Mouse (Mus musculus) spleen, adult 2 months (tissue): ENCODE data around the gene Als2cl. TPM values are rescaled to one million over a fixed set of nuclear protein-coding genes. Genes with fewer than 3 reads are reported as not detected.

ENCODE experiments used
- DNase-seq, 2 experiments: peaks; one replicate each; pipeline versions ENCODE4 v3.0.0 to v3.0.0-alpha.2; 2012 to 2021; ENCODE audit warnings: low spot score in 2 of 2, low read depth in 1 of 2
- H3K27ac ChIP-seq: fragments of 200-500 bp; 2 replicates; pipeline ENCODE4 v1.5.1; 2012; ENCODE audit warnings: low read length, inconsistent platforms; ENCODE audit not compliant: insufficient read depth
- H3K27me3 ChIP-seq: fragments of 200-500 bp; 2 replicates; pipeline ENCODE4 v1.6.1; 2012; ENCODE audit warnings: mild to moderate bottlenecking, moderate library complexity, low read length, inconsistent platforms; ENCODE audit not compliant: control insufficient read depth, insufficient read depth
- H3K36me3 ChIP-seq: fragments of 200-500 bp; 2 replicates; pipeline ENCODE4 v1.6.1; 2012; ENCODE audit warnings: mild to moderate bottlenecking, low read length, inconsistent platforms; ENCODE audit not compliant: control insufficient read depth, insufficient read depth
- H3K4me1 ChIP-seq: fragments of 200-500 bp; 2 replicates; pipeline ENCODE4 v1.6.1; 2011; ENCODE audit warnings: inconsistent platforms; ENCODE audit not compliant: control insufficient read depth, insufficient read depth, insufficient read length
- H3K4me3 ChIP-seq: fragments of 200-500 bp; 2 replicates; pipeline ENCODE4 v1.5.1; 2011; ENCODE audit warnings: mild to moderate bottlenecking, inconsistent platforms; ENCODE audit not compliant: insufficient read depth, insufficient read length; ENCODE audit errors: extremely low read depth
- CTCF ChIP-seq: fragments of 200-500 bp; IDR thresholded peaks from 2 replicates; pipeline ENCODE4 v1.5.1; 2011; ENCODE audit warnings: mild to moderate bottlenecking, inconsistent platforms; ENCODE audit not compliant: insufficient read depth, insufficient read length, insufficient replicate concordance; ENCODE audit errors: extremely low read depth
- POLR2A ChIP-seq: fragments of 200-500 bp; IDR thresholded peaks from 2 replicates; pipeline ENCODE4 v1.6.1; 2011; ENCODE audit warnings: low read depth, low read length, inconsistent platforms
- WGBS: fragments of 180-500 bp; shearing (Covaris S2); methylation state at CpG from one replicate; pipeline ENCODE4 v1.1.7; 2018; 5-methylcytosine and 5-hydroxymethylcytosine counted together
- polyA plus RNA-seq: library from polyadenylated mRNA; depleted of rRNA; stranded (reverse); fragments of >200 nt; gene quantifications from 2 replicates; pipeline ENCODE4 v1.2.3, GENCODE M21; 2012

The Als2cl gene
- polyA plus RNA-seq, 1 experiment = 64.3 TPM

GRCm38 (mm10) chr9:110935941-110936340 is 56.3 kb downstream of the Als2cl start:
- WGBS = 89% methylated on average over 7 of the region's 7 CpGs

GRCm38 (mm10) chr9:110937506-110938490 is 58.1 kb downstream of the Als2cl start:
- no peak for TF ChIP-seq POLR2A
- TF ChIP-seq CTCF = no peak
- no peaks in the 10 kb centered on the region for H3K27me3 ChIP-seq
- no peak overlapping the region for H3K4me3 ChIP-seq
- H3K36me3 ChIP-seq = no peaks in the 10 kb centered on the region
- no peak overlapping the region for H3K27ac ChIP-seq
- DNase-seq = no peak
- 77% methylated on average over 12 of the region's 12 CpGs for WGBS
- no peaks in the 10 kb centered on the region for H3K4me1 ChIP-seq

More at GRCm38 (mm10) chr9:110935941-110936340, 56.3 kb downstream of the Als2cl start:
- no peak for DNase-seq
- TF ChIP-seq POLR2A (no peak), CTCF (no peak)
- H3K4me3 ChIP-seq = no peak overlapping the region
- H3K4me1 ChIP-seq = no peaks in the 10 kb centered on the region
- no peak overlapping the region for H3K27ac ChIP-seq
- no peaks in the 10 kb centered on the region for H3K27me3 ChIP-seq
- H3K36me3 ChIP-seq = no peaks in the 10 kb centered on the region

- no peaks in the 10 kb centered on the region for H3K36me3 ChIP-seq
- no peaks in the 10 kb centered on the region for H3K27me3 ChIP-seq
- 57% methylated on average over 13 of the region's 13 CpGs for WGBS
- TF ChIP-seq POLR2A (no peak), CTCF (no peak)
- no peaks in the 10 kb centered on the region; the same call in 1 of the 2 replicates for H3K4me1 ChIP-seq
- no peak overlapping the region for H3K27ac ChIP-seq
- no peak overlapping the region for H3K4me3 ChIP-seq
- DNase-seq = no peak
These were observed 64.6 kb downstream of the Als2cl start for GRCm38 (mm10) chr9:110944265-110944664.

- H3K4me1 ChIP-seq = no peaks in the 10 kb centered on the region; the same call in 1 of the 2 replicates
- WGBS = 47% methylated on average over 18 of the region's 18 CpGs
- TF ChIP-seq POLR2A = no peak
- no peak overlapping the region for H3K27ac ChIP-seq
- no peaks in the 10 kb centered on the region for H3K27me3 ChIP-seq
- no peak overlapping the region for H3K4me3 ChIP-seq
- DNase-seq = no peak
- no peaks in the 10 kb centered on the region for H3K36me3 ChIP-seq
These were observed 65.7 kb downstream of the Als2cl start for GRCm38 (mm10) chr9:110945343-110945742.

- DNase-seq = no peak
- Histone ChIP-seq H3K27ac (peak within 1 kb of the TSS; percentile 69), H3K4me3 (no peak within 1 kb of the TSS), H3K36me3 (no peaks in the 10 kb centered on the region), H3K4me1 (no peaks in the 10 kb centered on the region; the same call in 1 of the 2 replicates), H3K27me3 (no peaks in the 10 kb centered on the region)
- 41% methylated on average over 11 of the region's 11 CpGs for WGBS
- TF ChIP-seq POLR2A = no peak
These were observed 66.3 kb downstream of the Als2cl start, which contains the start of gene Tdgf1 for GRCm38 (mm10) chr9:110945926-110946325. Gene Tdgf1, minus strand, starts transcription at chr9:110946158.

- Histone ChIP-seq H3K27ac (peak overlapping the region; percentile 69), H3K4me1 (no peaks in the 10 kb centered on the region; the same call in 1 of the 2 replicates), H3K4me3 (no peak overlapping the region), H3K27me3 (no peaks in the 10 kb centered on the region), H3K36me3 (no peaks in the 10 kb centered on the region)
- DNase-seq = peak; percentile 22 to 45
- WGBS = 43% methylated on average over 20 of the region's 20 CpGs
- no peak for TF ChIP-seq POLR2A
- no peak for TF ChIP-seq CTCF
These were observed 66.9 kb downstream of the Als2cl start for GRCm38 (mm10) chr9:110946548-110947044.

- 73% methylated on average over 6 of the region's 6 CpGs for WGBS
- H3K27me3 ChIP-seq = no peaks in the 10 kb centered on the region
- H3K4me3 ChIP-seq = no peak overlapping the region
- H3K27ac ChIP-seq = no peak overlapping the region
- no peaks in the 10 kb centered on the region for H3K36me3 ChIP-seq
- DNase-seq = no peak
- TF ChIP-seq POLR2A (no peak), CTCF (no peak)
- H3K4me1 ChIP-seq = no peaks in the 10 kb centered on the region; the same call in 1 of the 2 replicates
These were observed 67.6 kb downstream of the Als2cl start for GRCm38 (mm10) chr9:110947261-110947661.
